Mouse (Mus musculus): Measurements from ENCODE around the gene Iqgap3.

Iqgap3 gene

GRCm38 (mm10) chr3:88138336-88139242 is 56.8 kb downstream of the Iqgap3 start:
- DNase-seq (ENCODE audit: low spot score in 2 of 2) = peak; percentile 95

- peak in 1 of 2 experiments; percentile 34 for DNase-seq (ENCODE audit: low spot score in 2 of 2)
Observed at GRCm38 (mm10) chr3:88139243-88140177, 57.7 kb downstream of the Iqgap3 start.

- DNase-seq (ENCODE audit: low spot score in 2 of 2) = peak in 1 of 2 experiments; percentile 31
Observed at GRCm38 (mm10) chr3:88140178-88140902, 58.6 kb downstream of the Iqgap3 start.

- peak in 1 of 2 experiments; percentile 5 for DNase-seq (ENCODE audit: low spot score in 2 of 2)
Observed at GRCm38 (mm10) chr3:88140903-88141430, 59.2 kb downstream of the Iqgap3 start.

- DNase-seq (ENCODE audit: low spot score in 2 of 2) = no peak
Observed at GRCm38 (mm10) chr3:88141439-88141786, 59.6 kb downstream of the Iqgap3 start.

GRCm38 (mm10) chr3:88141787-88142523 is 60.2 kb downstream of the Iqgap3 start, which contains the start of gene Mef2d:
Mef2d (plus strand) TSS chr3:88142372.
- DNase-seq (ENCODE audit: low spot score in 2 of 2) = peak; percentile 93

GRCm38 (mm10) chr3:88142546-88142915 is 60.8 kb downstream of the Iqgap3 start:
- DNase-seq (ENCODE audit: low spot score in 2 of 2) = peak in 1 of 2 experiments; percentile 60

GRCm38 (mm10) chr3:88142916-88143771 is 61.4 kb downstream of the Iqgap3 start:
- peak; percentile 61 to 70 for DNase-seq (ENCODE audit: low spot score in 2 of 2)

GRCm38 (mm10) chr3:88143961-88144486 is 62.3 kb downstream of the Iqgap3 start:
- DNase-seq (ENCODE audit: low spot score in 2 of 2) = peak in 1 of 2 experiments; percentile 41

- peak in 1 of 2 experiments; percentile 5 for DNase-seq (ENCODE audit: low spot score in 2 of 2)
Observed at GRCm38 (mm10) chr3:88144648-88145410, 63.1 kb downstream of the Iqgap3 start.

GRCm38 (mm10) chr3:88145411-88145782 is 63.6 kb downstream of the Iqgap3 start:
- DNase-seq (ENCODE audit: low spot score in 2 of 2) = peak in 1 of 2 experiments; percentile 13

GRCm38 (mm10) chr3:88145952-88146351 is 64.2 kb downstream of the Iqgap3 start:
- DNase-seq (ENCODE audit: low spot score in 2 of 2) = peak in 1 of 2 experiments; percentile 9

GRCm38 (mm10) chr3:88146376-88147112 is 64.8 kb downstream of the Iqgap3 start:
- DNase-seq (ENCODE audit: low spot score in 2 of 2) = no peak

GRCm38 (mm10) chr3:88147444-88147843 is 65.7 kb downstream of the Iqgap3 start:
- peak in 1 of 2 experiments; percentile 8 for DNase-seq (ENCODE audit: low spot score in 2 of 2)

GRCm38 (mm10) chr3:88147866-88148265 is 66.1 kb downstream of the Iqgap3 start:
- no peak for DNase-seq (ENCODE audit: low spot score in 2 of 2)

GRCm38 (mm10) chr3:88148354-88148753 is 66.6 kb downstream of the Iqgap3 start:
- peak in 1 of 2 experiments; percentile 5 for DNase-seq (ENCODE audit: low spot score in 2 of 2)

GRCm38 (mm10) chr3:88148776-88149509 is 67.2 kb downstream of the Iqgap3 start:
- DNase-seq (ENCODE audit: low spot score in 2 of 2) = no peak

All from frontal cortex, postnatal 10 days (tissue).